Mouse (Mus musculus): ENCODE results near the gene Gpn1. TPM values are rescaled to one million over a fixed set of nuclear protein-coding genes. Genes with fewer than 3 reads are reported as not detected.

Gpn1 gene
- polyA plus RNA-seq, 1 experiment, result 3.1 TPM

GRCm38 (mm10) chr5:31470334-31470733, 24.2 kb upstream of the Gpn1 start:
- 76% methylated on average over 7 of the region's 7 CpGs for WGBS
- TF ChIP-seq POLR2A (IDR thresholded peaks at IDR 0.05; ENCODE audit: low read depth, low read length), result no peak
- peak; percentile 56; the same call in 1 of the 2 replicates for TF ChIP-seq CTCF (IDR thresholded peaks at IDR 0.05; ENCODE audit: extremely low read depth, insufficient read length, insufficient replicate concordance, low read depth, low read length)
- Histone ChIP-seq H3K27me3 (ENCODE audit: control insufficient read depth, insufficient read depth, low read length) (no peaks in the 10 kb centered on the region), H3K4me1 (ENCODE audit: control insufficient read depth, insufficient read depth, insufficient read length, low read length) (no peaks in the 10 kb centered on the region), H3K36me3 (ENCODE audit: control insufficient read depth, insufficient read depth, low read length) (peaks cover 55% of the 10 kb centered on the region), H3K27ac (ENCODE audit: insufficient read depth, low read depth, low read length) (no peak overlapping the region), H3K4me3 (ENCODE audit: low read depth, low read length) (no peak overlapping the region)

GRCm38 (mm10) chr5:31480536-31480935, 14.0 kb upstream of the Gpn1 start:
- WGBS, result 92% methylated on average over 4 of the region's 4 CpGs

GRCm38 (mm10) chr5:31485440-31485839, 9.1 kb upstream of the Gpn1 start, which contains the start of gene 4930548H24Rik:
TSS of gene 4930548H24Rik (plus strand) at chr5:31485740.
- TF ChIP-seq POLR2A (IDR thresholded peaks at IDR 0.05; ENCODE audit: low read depth, low read length) (no peak), CTCF (IDR thresholded peaks at IDR 0.05; ENCODE audit: extremely low read depth, insufficient read length, insufficient replicate concordance, low read depth, low read length) (no peak)
- H3K27ac ChIP-seq (ENCODE audit: insufficient read depth, low read depth, low read length), result no peak within 1 kb of the TSS
- WGBS, result 91% methylated on average over 3 of the region's 3 CpGs
- no peaks in the 10 kb centered on the region for H3K27me3 ChIP-seq (ENCODE audit: control insufficient read depth, insufficient read depth, low read length)
- H3K4me1 ChIP-seq (ENCODE audit: control insufficient read depth, insufficient read depth, insufficient read length, low read length), result no peaks in the 10 kb centered on the region
- peaks cover 8% of the 10 kb centered on the region for H3K36me3 ChIP-seq (ENCODE audit: control insufficient read depth, insufficient read depth, low read length)
- H3K4me3 ChIP-seq (ENCODE audit: low read depth, low read length), result no peak within 1 kb of the TSS

More at GRCm38 (mm10) chr5:31480536-31480935, 14.0 kb upstream of the Gpn1 start:
- Histone ChIP-seq H3K27ac (ENCODE audit: insufficient read depth, low read depth, low read length) (no peak overlapping the region), H3K4me3 (ENCODE audit: low read depth, low read length) (no peak overlapping the region), H3K4me1 (ENCODE audit: control insufficient read depth, insufficient read depth, insufficient read length, low read length) (no peaks in the 10 kb centered on the region), H3K27me3 (ENCODE audit: control insufficient read depth, insufficient read depth, low read length) (no peaks in the 10 kb centered on the region), H3K36me3 (ENCODE audit: control insufficient read depth, insufficient read depth, low read length) (peaks cover 30% of the 10 kb centered on the region)
- TF ChIP-seq POLR2A (IDR thresholded peaks at IDR 0.05; ENCODE audit: low read depth, low read length) (no peak), CTCF (IDR thresholded peaks at IDR 0.05; ENCODE audit: extremely low read depth, insufficient read length, insufficient replicate concordance, low read depth, low read length) (no peak)

GRCm38 (mm10) chr5:31487889-31488288, 6.7 kb upstream of the Gpn1 start:
- Histone ChIP-seq H3K4me3 (ENCODE audit: low read depth, low read length) (no peak overlapping the region), H3K4me1 (ENCODE audit: control insufficient read depth, insufficient read depth, insufficient read length, low read length) (no peaks in the 10 kb centered on the region), H3K36me3 (ENCODE audit: control insufficient read depth, insufficient read depth, low read length) (no peaks in the 10 kb centered on the region), H3K27ac (ENCODE audit: insufficient read depth, low read depth, low read length) (no peak overlapping the region), H3K27me3 (ENCODE audit: control insufficient read depth, insufficient read depth, low read length) (no peaks in the 10 kb centered on the region)
- 90% methylated on average over 3 of the region's 3 CpGs for WGBS
- TF ChIP-seq CTCF (IDR thresholded peaks at IDR 0.05; ENCODE audit: extremely low read depth, insufficient read length, insufficient replicate concordance, low read depth, low read length) (no peak), POLR2A (IDR thresholded peaks at IDR 0.05; ENCODE audit: low read depth, low read length) (no peak)

GRCm38 (mm10) chr5:31489116-31489769, 5.3 kb upstream of the Gpn1 start:
- Histone ChIP-seq H3K27me3 (ENCODE audit: control insufficient read depth, insufficient read depth, low read length) (no peaks in the 10 kb centered on the region), H3K4me1 (ENCODE audit: control insufficient read depth, insufficient read depth, insufficient read length, low read length) (no peaks in the 10 kb centered on the region), H3K27ac (ENCODE audit: insufficient read depth, low read depth, low read length) (no peak overlapping the region), H3K36me3 (ENCODE audit: control insufficient read depth, insufficient read depth, low read length) (no peaks in the 10 kb centered on the region), H3K4me3 (ENCODE audit: low read depth, low read length) (no peak overlapping the region)
- TF ChIP-seq POLR2A (IDR thresholded peaks at IDR 0.05; ENCODE audit: low read depth, low read length) (no peak), CTCF (IDR thresholded peaks at IDR 0.05; ENCODE audit: extremely low read depth, insufficient read length, insufficient replicate concordance, low read depth, low read length) (no peak)
- 63% methylated on average over 7 of the region's 7 CpGs for WGBS

- H3K27ac ChIP-seq (ENCODE audit: insufficient read depth, low read depth, low read length), result no peak overlapping the region
- no peaks in the 10 kb centered on the region; the same call in 1 of the 2 replicates for H3K4me1 ChIP-seq (ENCODE audit: control insufficient read depth, insufficient read depth, insufficient read length, low read length)
- WGBS, result 55% methylated on average over 1 of the region's 1 CpGs
- H3K4me3 ChIP-seq (ENCODE audit: low read depth, low read length), result no peak overlapping the region
- H3K36me3 ChIP-seq (ENCODE audit: control insufficient read depth, insufficient read depth, low read length), result no peaks in the 10 kb centered on the region
- H3K27me3 ChIP-seq (ENCODE audit: control insufficient read depth, insufficient read depth, low read length), result no peaks in the 10 kb centered on the region
- TF ChIP-seq POLR2A (IDR thresholded peaks at IDR 0.05; ENCODE audit: low read depth, low read length), result no peak
- no peak for TF ChIP-seq CTCF (IDR thresholded peaks at IDR 0.05; ENCODE audit: extremely low read depth, insufficient read length, insufficient replicate concordance, low read depth, low read length)
These were observed 2.5 kb upstream of the Gpn1 start for GRCm38 (mm10) chr5:31492031-31492430.

GRCm38 (mm10) chr5:31504843-31505242, 10.3 kb downstream of the Gpn1 start:
- H3K4me1 ChIP-seq (ENCODE audit: control insufficient read depth, insufficient read depth, insufficient read length, low read length), result no peaks in the 10 kb centered on the region
- 79% methylated on average over 10 of the region's 10 CpGs for WGBS
- H3K27ac ChIP-seq (ENCODE audit: insufficient read depth, low read depth, low read length), result no peak overlapping the region
- no peak for TF ChIP-seq CTCF (IDR thresholded peaks at IDR 0.05; ENCODE audit: extremely low read depth, insufficient read length, insufficient replicate concordance, low read depth, low read length)
- no peak for TF ChIP-seq POLR2A (IDR thresholded peaks at IDR 0.05; ENCODE audit: low read depth, low read length)
- H3K4me3 ChIP-seq (ENCODE audit: low read depth, low read length), result no peak overlapping the region
- H3K36me3 ChIP-seq (ENCODE audit: control insufficient read depth, insufficient read depth, low read length), result peaks cover 48% of the 10 kb centered on the region
- no peaks in the 10 kb centered on the region for H3K27me3 ChIP-seq (ENCODE audit: control insufficient read depth, insufficient read depth, low read length)

Measured in small intestine, adult 2 months (tissue).